14 mouse cellular contexts compared by ENCODE assay signal in the genomic region with DNA sequence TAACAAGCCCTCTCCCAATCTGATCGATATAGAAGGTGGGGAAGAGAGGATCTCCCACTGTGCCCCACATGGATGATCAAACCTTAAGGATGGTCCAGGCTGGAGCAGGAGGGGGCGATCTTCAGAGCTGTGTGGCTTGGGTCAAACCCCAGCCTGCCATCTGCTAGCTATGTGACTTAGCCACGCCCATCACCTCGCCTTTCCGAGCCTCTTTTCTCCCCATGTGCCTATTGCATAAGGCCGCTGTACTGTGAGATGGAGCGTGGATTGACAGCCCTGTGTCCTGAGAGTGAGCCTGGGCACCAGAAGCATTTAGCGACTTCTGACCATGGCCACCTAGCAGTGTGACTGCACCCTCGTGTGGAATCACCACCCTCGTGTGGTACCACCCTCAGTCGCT. TPM values are rescaled to one million over a fixed set of nuclear protein-coding genes. Genes with fewer than 3 reads are reported as not detected.
DNase-seq lines count a peak whose midpoint lies in the region; ATAC-seq and TF ChIP-seq lines count a peak whose summit lies in the region.
"Had no signal": no experiment of that assay in that cellular context is flagged by ENCODE, and none has a peak within 500 bp of the region (broad histone marks: within the 10 kb centered on the region; RNA-seq: fewer than 3 reads in every experiment).

No protein-coding gene starts in this region.

- DNase-seq in cerebellum, postnatal 10 days: peak; percentile 27 to 47
- DNase-seq in cerebellum, adult 9-10 months: no peak
- peak; percentile 55 for DNase-seq in retina, postnatal 1 day
- no peak for DNase-seq in retina, embryonic 14.5 days (ENCODE audit: low spot score)
- DNase-seq in right cerebral cortex, postnatal 10 days (ENCODE audit: low spot score in 2 of 2): no peak
- DNase-seq: adrenal gland, adult 8-10 months; cerebellum, postnatal 36 days; thymus, adult 18-20 months had no signal

- 0 out of 2 replicates have a peak, but pooled peaks have one; percentile 28 for ATAC-seq in intestine, embryonic 15.5 days
- ATAC-seq in intestine, postnatal 0 days: no peak
- ATAC-seq: inflammation-experienced regulatory T-cells, adult 6 months had no signal

- H3K4me2 ChIP-seq in intestine, embryonic 15.5 days (replicated peaks): no peak overlapping the region
- H3K4me2 ChIP-seq in intestine, postnatal 0 days (replicated peaks; ENCODE audit: low read depth): no peak overlapping the region
- peak overlapping the region; percentile 21 for H3K4me2 ChIP-seq in myocyte (ENCODE audit: low read depth)
- H3K4me2 ChIP-seq: heart, embryonic 11.5 days; liver, embryonic 11.5 days had no signal

- 45% methylated on average over 11 of the region's 11 CpGs for WGBS in intestine, embryonic 15.5 days
- 47% methylated on average over 11 of the region's 11 CpGs for WGBS in intestine, postnatal 0 days

- no peak overlapping the region for H3K4me3 ChIP-seq in intestine, embryonic 15.5 days (replicated peaks)
- no peak overlapping the region for H3K4me3 ChIP-seq in intestine, postnatal 0 days (ENCODE audit: low read depth, low read length)
- no peak overlapping the region for H3K4me3 ChIP-seq in myocyte

- H3K27ac ChIP-seq in intestine, embryonic 15.5 days: no peak overlapping the region
- no peak overlapping the region for H3K27ac ChIP-seq in intestine, postnatal 0 days (ENCODE audit: low read depth, low read length)

- H3ac ChIP-seq in myocyte (ENCODE audit: control insufficient read depth, insufficient read length): no peak overlapping the region

- H3K4me1 ChIP-seq in intestine, embryonic 15.5 days (replicated peaks): peaks cover 16% of the 10 kb centered on the region
- H3K4me1 ChIP-seq in intestine, postnatal 0 days (replicated peaks; ENCODE audit: control insufficient read depth, insufficient read depth, low read length): no peaks in the 10 kb centered on the region

- no peak for TF ChIP-seq POLR2A in myocyte (IDR thresholded peaks at IDR 0.05; ENCODE audit: insufficient read length, low read depth)

- no peaks in the 10 kb centered on the region for H3K9me3 ChIP-seq in intestine, embryonic 15.5 days
- H3K9me3 ChIP-seq in intestine, postnatal 0 days (ENCODE audit: control insufficient read depth): no peaks in the 10 kb centered on the region

- H3K27me3 ChIP-seq in intestine, embryonic 15.5 days (replicated peaks): no peaks in the 10 kb centered on the region
- no peaks in the 10 kb centered on the region for H3K27me3 ChIP-seq in intestine, postnatal 0 days (replicated peaks; ENCODE audit: control insufficient read depth, insufficient read depth, low read length)
- peaks cover 15% of the 10 kb centered on the region for H3K27me3 ChIP-seq in myocyte (ENCODE audit: control insufficient read depth, insufficient read depth, insufficient read length)

- H3K9ac ChIP-seq in intestine, embryonic 15.5 days: no peak overlapping the region
- H3K9ac ChIP-seq in intestine, postnatal 0 days (ENCODE audit: low read depth, low read length): no peak overlapping the region

- H3K79me2 ChIP-seq in myocyte (ENCODE audit: control insufficient read depth, insufficient read depth): no peaks in the 10 kb centered on the region

- TF ChIP-seq CTCF in intestine, postnatal 0 days (IDR thresholded peaks at IDR 0.05; ENCODE audit: low read depth): no peak

- H3K36me3 ChIP-seq in intestine, embryonic 15.5 days: no peaks in the 10 kb centered on the region
- H3K36me3 ChIP-seq in intestine, postnatal 0 days (ENCODE audit: control insufficient read depth, insufficient read depth): no peaks in the 10 kb centered on the region
- H3K36me3 ChIP-seq in myocyte (ENCODE audit: control insufficient read depth, insufficient read depth): no peaks in the 10 kb centered on the region

TF ChIP-seq in myocyte, 11 proteins besides CTCF, POLR2A, EP300 and RAD21:
- no peak for TF ChIP-seq MYOD1 (IDR thresholded peaks at IDR 0.05; ENCODE audit: control insufficient read depth in 1 of 3, insufficient read length in 2 of 3, low read depth in 2 of 3)
- TF ChIP-seq USF1 (IDR thresholded peaks at IDR 0.05; ENCODE audit: low read depth): no peak
- TF ChIP-seq E2F4 (IDR thresholded peaks at IDR 0.05; ENCODE audit: insufficient read depth): no peak
- no peak for TF ChIP-seq POLR2AphosphoS2 (IDR thresholded peaks at IDR 0.05; ENCODE audit: insufficient read length, low read depth)
- no peak for TF ChIP-seq REST (IDR thresholded peaks at IDR 0.05; ENCODE audit: insufficient read depth, insufficient read length)
- TF ChIP-seq TCF3 (IDR thresholded peaks at IDR 0.05; ENCODE audit: insufficient read length, low read depth): no peak
- TF ChIP-seq SRF (IDR thresholded peaks at IDR 0.05; ENCODE audit: control insufficient read depth, insufficient read length, low read depth): no peak
- no peak for TF ChIP-seq TCF12 (IDR thresholded peaks at IDR 0.05; ENCODE audit: insufficient read depth, poor library complexity, severe bottlenecking)
- no peak for TF ChIP-seq CEBPB (IDR thresholded peaks at IDR 0.05; ENCODE audit: insufficient read depth, poor library complexity, severe bottlenecking)
- no peak for TF ChIP-seq MAX (IDR thresholded peaks at IDR 0.05; ENCODE audit: low read depth)
- no peak for TF ChIP-seq MYOG (IDR thresholded peaks at IDR 0.05; ENCODE audit: control insufficient read depth in 1 of 3, insufficient read depth in 1 of 3, insufficient read length in 2 of 3, low read depth in 2 of 3)

RNA-seq across cellular contexts. Expression of a gene that starts 10.6 kb away (rescaled TPM):
- polyA plus RNA-seq in intestine, embryonic 15.5 days (2015; fragmentation: Nextera tagmentation; extraction: Ambion mirVana): 6.3 and 6.6 TPM in 2 replicates
- 9.4 and 11.9 TPM in 2 replicates for polyA plus RNA-seq in intestine, postnatal 0 days (2015; fragmentation: Nextera tagmentation; extraction: Ambion mirVana)
- not detected for polyA plus RNA-seq in myocyte (2012; fragmentation: generic; extraction: Trizol)
- polyA plus RNA-seq: inflammation-experienced regulatory T-cells, adult 6 months had no signal

RNA-seq across cellular contexts. Expression of a gene that starts 43.9 kb away (rescaled TPM):
- polyA plus RNA-seq in intestine, embryonic 15.5 days (2015; fragmentation: Nextera tagmentation; extraction: Ambion mirVana): 15.9 and 16.6 TPM in 2 replicates
- 15.8 and 19.1 TPM in 2 replicates for polyA plus RNA-seq in intestine, postnatal 0 days (2015; fragmentation: Nextera tagmentation; extraction: Ambion mirVana)
- 0.14 TPM for polyA plus RNA-seq in myocyte (2012; fragmentation: generic; extraction: Trizol)
- polyA plus RNA-seq: inflammation-experienced regulatory T-cells, adult 6 months had no signal

RNA-seq across cellular contexts. Expression of a gene that starts 51.1 kb away (rescaled TPM):
- 44.1 and 48.0 TPM in 2 replicates for polyA plus RNA-seq in intestine, embryonic 15.5 days (2015; fragmentation: Nextera tagmentation; extraction: Ambion mirVana)
- 33.6 and 40.3 TPM in 2 replicates for polyA plus RNA-seq in intestine, postnatal 0 days (2015; fragmentation: Nextera tagmentation; extraction: Ambion mirVana)
- 22.0 TPM for polyA plus RNA-seq in myocyte (2012; fragmentation: generic; extraction: Trizol)

RNA-seq across cellular contexts. Expression of a gene that starts 58.6 kb away (rescaled TPM):
- polyA plus RNA-seq in intestine, embryonic 15.5 days (2015; fragmentation: Nextera tagmentation; extraction: Ambion mirVana): 64.5 and 68.6 TPM in 2 replicates
- polyA plus RNA-seq in intestine, postnatal 0 days (2015; fragmentation: Nextera tagmentation; extraction: Ambion mirVana): 88.3 and 88.4 TPM in 2 replicates
- polyA plus RNA-seq in myocyte (2012; fragmentation: generic; extraction: Trizol): 105 TPM

Comparison
In these comparisons a context has a peak if more than half of its experiments do, and no peak if none do; other contexts are left out.
1. DNase-seq: peak in cerebellum, postnatal 10 days (2 of 2) and retina, postnatal 1 day (single experiment); none in cerebellum, adult 9-10 months (single experiment), retina, embryonic 14.5 days (single experiment) and right cerebral cortex, postnatal 10 days (0 of 2).
2. RNA of a gene that starts 43.9 kb away (polyA plus RNA-seq): 15.9 to 16.6 TPM in intestine, embryonic 15.5 days and 15.8 to 19.1 TPM in intestine, postnatal 0 days; 0.14 TPM in myocyte (single experiment); every median in the first group is over 10 times any median in the second.